In the genomic region with DNA sequence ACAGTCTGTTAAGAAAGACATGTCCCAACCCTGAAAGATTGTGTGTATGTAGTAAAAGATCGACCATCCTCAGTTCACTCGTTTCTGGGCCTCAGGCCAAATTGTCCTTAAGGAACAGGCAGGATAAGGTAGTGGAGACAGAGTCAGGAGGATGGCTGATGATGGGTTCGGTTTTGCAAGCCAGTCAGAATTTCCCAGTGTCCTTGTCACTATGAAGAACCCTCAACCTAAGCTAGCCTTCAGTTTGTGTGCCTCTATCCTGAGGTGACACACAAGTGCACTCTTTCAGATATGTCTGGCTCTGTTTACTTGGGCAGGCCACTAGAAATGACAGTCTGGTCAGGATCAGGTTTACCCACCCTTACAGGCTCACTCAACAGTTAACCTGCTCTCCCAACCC, we compare ENCODE assay signal across 21 mouse cellular contexts. TPM values are rescaled to one million over a fixed set of nuclear protein-coding genes. Genes with fewer than 3 reads are reported as not detected.
DNase-seq lines count a peak whose midpoint lies in the region; ATAC-seq and TF ChIP-seq lines count a peak whose summit lies in the region.
"Had no signal": no experiment of that assay in that cellular context is flagged by ENCODE, and none has a peak within 500 bp of the region (broad histone marks: within the 10 kb centered on the region; RNA-seq: fewer than 3 reads in every experiment).

No protein-coding gene starts in this region.

- TF ChIP-seq POLR2A in CH12.LX (IDR thresholded peaks at IDR 0.05; ENCODE audit: low read depth, low read length), result no peak

- H3K4me1 ChIP-seq in heart, embryonic 10.5 days, result peaks cover 8% of the 10 kb centered on the region; the same call in 1 of the 2 replicates
- H3K4me1 ChIP-seq in midbrain, embryonic 11.5 days (ENCODE audit: control insufficient read depth, insufficient read depth, low read length), result peaks cover 4% of the 10 kb centered on the region; the same call in 1 of the 2 replicates
- peaks cover 11% of the 10 kb centered on the region for H3K4me1 ChIP-seq in midbrain, embryonic 13.5 days (replicated peaks)
- H3K4me1 ChIP-seq in CH12.LX (ENCODE audit: control insufficient read depth in 1 of 2, insufficient read depth in 2 of 2), result peaks cover 20 to 45% of the 10 kb centered on the region in 2 experiments

- ATAC-seq in midbrain, embryonic 11.5 days (ENCODE audit: low FRiP score), result no peak
- no peak for ATAC-seq in midbrain, embryonic 13.5 days
- ATAC-seq: activated CD4-positive, CD25-positive, alpha-beta regulatory T cell, adult 4 months; CD4-positive, CD25-positive, alpha-beta regulatory T cell, adult 4 months; Patski had no signal

- in situ Hi-C loops in CH12.LX (cut with MboI; ENCODE audit: low pct_ligation_motif_present, low pct_unique_long_range_greater_than_20kb, low sequenced_read_pairs), result no loop called here

- no peak overlapping the region for H3K4me2 ChIP-seq in midbrain, embryonic 11.5 days
- no peak overlapping the region for H3K4me2 ChIP-seq in midbrain, embryonic 13.5 days (replicated peaks)
- no peak overlapping the region for H3K4me2 ChIP-seq in CH12.LX (ENCODE audit: insufficient read depth, low read depth, poor library complexity, severe bottlenecking)

- intact Hi-C loops in heart, postnatal 36 days (cut with DNase I), result no loop called here

- H3K9me3 ChIP-seq in heart, embryonic 10.5 days, result no peaks in the 10 kb centered on the region
- H3K9me3 ChIP-seq in midbrain, embryonic 11.5 days (ENCODE audit: control insufficient read depth, low read length), result no peaks in the 10 kb centered on the region
- no peaks in the 10 kb centered on the region for H3K9me3 ChIP-seq in midbrain, embryonic 13.5 days
- H3K9me3 ChIP-seq in CH12.LX (replicated peaks; ENCODE audit: low read length), result no peaks in the 10 kb centered on the region
- H3K9me3 ChIP-seq: G1E had no signal

- no peak overlapping the region for H3K9ac ChIP-seq in midbrain, embryonic 11.5 days (ENCODE audit: low read length)
- no peak overlapping the region for H3K9ac ChIP-seq in midbrain, embryonic 13.5 days (replicated peaks)
- H3K9ac ChIP-seq in CH12.LX (ENCODE audit: insufficient read depth, low read depth), result no peak overlapping the region

- no peak for TF ChIP-seq EP300 in CH12.LX (IDR thresholded peaks at IDR 0.05; ENCODE audit: low read length)

- dilution Hi-C loops in CH12.LX (cut with MboI; ENCODE audit: extremely low pct_ligation_motif_present, extremely low pct_unique_long_range_greater_than_20kb, low sequenced_read_pairs), result no loop called here

- DNase-seq in heart, embryonic 10.5 days (ENCODE audit: low spot score), result peak; percentile 51
- DNase-seq in heart, postnatal 36 days, result no peak
- DNase-seq in midbrain, embryonic 11.5 days (ENCODE audit: low spot score, missing footprints), result peak; percentile 57
- no peak for DNase-seq in CH12.LX (ENCODE audit: extremely low read depth)
- DNase-seq in spleen, postnatal 36 days (ENCODE audit: low spot score in 2 of 2), result no peak
- DNase-seq: adrenal gland, postnatal 25 days; B cell, adult 2 months; cerebellum, adult 11 months; cerebellum, adult 11-12 months; cerebellum, adult 18-20 months; cerebellum, adult 2 months had no signal

- no peak for TF ChIP-seq RAD21 in CH12.LX (IDR thresholded peaks at IDR 0.05; ENCODE audit: low read depth, low read length)

- no peaks in the 10 kb centered on the region for H3K27me3 ChIP-seq in heart, embryonic 10.5 days (ENCODE audit: insufficient read depth, poor library complexity, severe bottlenecking)
- no peaks in the 10 kb centered on the region for H3K27me3 ChIP-seq in midbrain, embryonic 11.5 days (ENCODE audit: control insufficient read depth, insufficient read depth, low read length)
- no peaks in the 10 kb centered on the region for H3K27me3 ChIP-seq in midbrain, embryonic 13.5 days
- H3K27me3 ChIP-seq in CH12.LX (replicated peaks), result no peaks in the 10 kb centered on the region
- H3K27me3 ChIP-seq: Patski had no signal

- H3K27ac ChIP-seq in heart, embryonic 10.5 days, result no peak overlapping the region
- no peak overlapping the region for H3K27ac ChIP-seq in midbrain, embryonic 11.5 days (ENCODE audit: low read depth, low read length)
- no peak overlapping the region for H3K27ac ChIP-seq in midbrain, embryonic 13.5 days
- H3K27ac ChIP-seq in CH12.LX (ENCODE audit: insufficient read depth, low read depth), result peak overlapping the region; percentile 67

- H3K79me2 ChIP-seq in CH12.LX (replicated peaks; ENCODE audit: control insufficient read depth, extremely low read depth, insufficient read depth, poor library complexity, severe bottlenecking), result no peaks in the 10 kb centered on the region

- no peak overlapping the region for H3K4me3 ChIP-seq in heart, embryonic 10.5 days
- no peak overlapping the region for H3K4me3 ChIP-seq in midbrain, embryonic 11.5 days (ENCODE audit: low read depth, low read length)
- H3K4me3 ChIP-seq in midbrain, embryonic 13.5 days (replicated peaks), result no peak overlapping the region
- no peak overlapping the region for H3K4me3 ChIP-seq in CH12.LX (replicated peaks in 1 of 3; ENCODE audit: low read depth in 2 of 3, low read length in 2 of 3, poor library complexity in 1 of 3)

- 87% methylated on average over 3 of the region's 3 CpGs for whole genome bisulfite sequencing in heart, embryonic 10.5 days
- WGBS in midbrain, embryonic 11.5 days, result 94% methylated on average over 3 of the region's 3 CpGs
- WGBS in midbrain, embryonic 13.5 days, result 91% methylated on average over 3 of the region's 3 CpGs

- peaks cover 63% of the 10 kb centered on the region for H3K36me3 ChIP-seq in heart, embryonic 10.5 days
- H3K36me3 ChIP-seq in midbrain, embryonic 11.5 days (ENCODE audit: control insufficient read depth, insufficient read depth, low read length), result peaks cover 2% of the 10 kb centered on the region; the same call in 1 of the 2 replicates
- H3K36me3 ChIP-seq in midbrain, embryonic 13.5 days, result peaks cover 43% of the 10 kb centered on the region
- H3K36me3 ChIP-seq in CH12.LX (replicated peaks in 1 of 2; ENCODE audit: control insufficient read depth in 1 of 2, insufficient read depth in 1 of 2, low read length in 1 of 2), result peaks cover 55 to 90% of the 10 kb centered on the region in 2 experiments

- no peak for TF ChIP-seq CTCF in CH12.LX (conservative IDR thresholded peaks at IDR 0.05 in 1 of 2, IDR thresholded peaks at IDR 0.05 in 1 of 2; ENCODE audit: low read depth in 2 of 2, low read length in 2 of 2)

TF ChIP-seq in CH12.LX, 34 proteins besides CTCF, POLR2A, EP300 and RAD21:
- TF ChIP-seq KAT2A (IDR thresholded peaks at IDR 0.05; ENCODE audit: insufficient replicate concordance, low read length) (no peak), MEF2A (IDR thresholded peaks at IDR 0.05; ENCODE audit: borderline replicate concordance, low read depth, low read length) (no peak), ZC3H11A (IDR thresholded peaks at IDR 0.05; ENCODE audit: low read depth, low read length) (no peak), CHD1 (IDR thresholded peaks at IDR 0.05; ENCODE audit: low read depth, low read length) (no peak), NELFE (IDR thresholded peaks at IDR 0.05; ENCODE audit: low read depth, low read length) (no peak), GABPA (IDR thresholded peaks at IDR 0.05; ENCODE audit: insufficient replicate concordance, low read depth, low read length) (no peak), TCF12 (IDR thresholded peaks at IDR 0.05; ENCODE audit: low read depth, low read length) (no peak)
TF ChIP-seq in CH12.LX: peak in this region for 0.

RNA-seq across cellular contexts. Expression of gene Sfxn1, which starts 31.6 kb away (rescaled TPM):
- 36.9 and 59.4 TPM in 2 replicates for polyA plus RNA-seq in heart, embryonic 10.5 days (2016; fragmentation: Nextera tagmentation; extraction: Ambion mirVana)
- total RNA-seq in heart, postnatal 36 days (2021), result 1 to 10 TPM; 5.8 to 7.9 TPM
- 92.7 and 94.9 TPM in 2 replicates for polyA plus RNA-seq in midbrain, embryonic 11.5 days (2014; fragmentation: Nextera tagmentation; extraction: Ambion mirVana)
- polyA plus RNA-seq in midbrain, embryonic 13.5 days (2015; fragmentation: Nextera tagmentation; extraction: Ambion mirVana), result 82.2 and 86.3 TPM in 2 replicates
- total RNA-seq in CH12.LX (2012; rRNA removed), result 71.7 and 84.1 TPM in 2 replicates
- total RNA-seq in CH12.LX (2014; rRNA removed), result 97.1 and 98.0 TPM in 2 replicates
- 118 and 147 TPM in 2 replicates for polyA plus RNA-seq in CH12.LX (2012; ENCODE audit: insufficient read length, low read depth)

RNA-seq across cellular contexts. Expression of gene Drd1, which starts 47.8 kb away (rescaled TPM):
- polyA plus RNA-seq in heart, embryonic 10.5 days (2016; fragmentation: Nextera tagmentation; extraction: Ambion mirVana), result 0.09 and 0.25 TPM in 2 replicates
- total RNA-seq in heart, postnatal 36 days (2021), result under 1 TPM; 0.39 to 0.84 TPM
- 0.55 and 0.86 TPM in 2 replicates for polyA plus RNA-seq in midbrain, embryonic 11.5 days (2014; fragmentation: Nextera tagmentation; extraction: Ambion mirVana)
- 1.2 and 2.0 TPM in 2 replicates for polyA plus RNA-seq in midbrain, embryonic 13.5 days (2015; fragmentation: Nextera tagmentation; extraction: Ambion mirVana)
- total RNA-seq in CH12.LX (2012; rRNA removed) (not detected in 2 replicates), CH12.LX (2014; rRNA removed) (not detected in 2 replicates)
- not detected in 2 replicates for polyA plus RNA-seq in CH12.LX (2012; ENCODE audit: insufficient read length, low read depth)
- total RNA-seq: adrenal gland, adult 18-20 months; adrenal gland, postnatal 25 days; ES-E14; MEL had no signal
- polyA plus RNA-seq: activated CD4-positive, CD25-positive, alpha-beta regulatory T cell, adult 4 months; adrenal gland, adult 2 months; C2C12; CD4-positive, CD25-positive, alpha-beta regulatory T cell, adult 4 months; G1E had no signal

Comparison
In these comparisons a context has a peak if more than half of its experiments do, and no peak if none do; other contexts are left out.
1. DNase-seq: peak in heart, embryonic 10.5 days (single experiment) and midbrain, embryonic 11.5 days (single experiment); none in heart, postnatal 36 days (0 of 2), CH12.LX (single experiment) and spleen, postnatal 36 days (0 of 2).